In genomic region chr6:29987246-29987645, GRCm38 (mm10) we compare ENCODE assay signal across 28 mouse cellular contexts.
DNase-seq lines count a peak whose midpoint lies in the region; ATAC-seq and TF ChIP-seq lines count a peak whose summit lies in the region.
"Had no signal": no experiment of that assay in that cellular context is flagged by ENCODE, and none has a peak within 500 bp of the region (broad histone marks: within the 10 kb centered on the region; RNA-seq: fewer than 3 reads in every experiment).

No protein-coding gene starts in this region.

- no peaks in the 10 kb centered on the region for H3K9me3 ChIP-seq in intestine, embryonic 16.5 days (ENCODE audit: control insufficient read depth, low read length)
- H3K9me3 ChIP-seq: embryonic facial prominence, embryonic 12.5 days; heart, embryonic 15.5 days; hindbrain, embryonic 15.5 days; midbrain, embryonic 10.5 days had no signal

- H3K4me2 ChIP-seq in intestine, embryonic 16.5 days (ENCODE audit: low read depth, low read length) = no peak overlapping the region
- H3K4me2 ChIP-seq: embryonic facial prominence, embryonic 12.5 days; heart, embryonic 15.5 days; hindbrain, embryonic 15.5 days; limb, embryonic 13.5 days; lung, embryonic 14.5 days had no signal

- WGBS in intestine, embryonic 16.5 days = 59% methylated on average over 3 of the region's 3 CpGs

- peak overlapping the region; percentile 68 for H3K4me3 ChIP-seq in testis, adult 2 months (ENCODE audit: control insufficient read depth, low read depth, low read length)
- H3K4me3 ChIP-seq in intestine, embryonic 16.5 days (ENCODE audit: low read length) = no peak overlapping the region
- H3K4me3 ChIP-seq: embryonic facial prominence, embryonic 12.5 days; erythroblast, embryonic 14.5 days; heart, adult 2 months; heart, embryonic 15.5 days; hindbrain, embryonic 15.5 days; limb, embryonic 13.5 days; midbrain, embryonic 10.5 days had no signal

- TF ChIP-seq POLR2A in testis, adult 2 months (IDR thresholded peaks at IDR 0.05; ENCODE audit: control insufficient read depth, low read depth, low read length) = no peak

- peak; percentile 32 for DNase-seq in CD4-positive, CD25-positive, alpha-beta regulatory T cell, adult 2 months (ENCODE audit: low read depth, low spot score)
- no peak for DNase-seq in testis, postnatal 10 days (ENCODE audit: low spot score)
- peak; percentile 54 for DNase-seq in R1 (ENCODE audit: low read depth, low spot score)
- DNase-seq in lung, postnatal 25 days (ENCODE audit: low spot score) = peak; percentile 48
- no peak for DNase-seq in c-Kit-positive CD71-positive TER-119-positive erythroid progenitor cells, embryonic 14.5 days (ENCODE audit: low spot score)
- DNase-seq: adrenal gland, postnatal 14 days; cerebellum, adult 11 months; cerebellum, postnatal 10 days; gastrocnemius, postnatal 25 days; heart, adult 2 months; heart, postnatal 4 days; kidney, adult 11 months; layer of hippocampus, postnatal 36 days; lung, embryonic 14.5 days; right cerebral cortex, adult 18-20 months had no signal

- no peaks in the 10 kb centered on the region for H3K36me3 ChIP-seq in testis, adult 2 months (ENCODE audit: control insufficient read depth, insufficient read depth, low read length)
- no peaks in the 10 kb centered on the region for H3K36me3 ChIP-seq in intestine, embryonic 16.5 days (ENCODE audit: control insufficient read depth, insufficient read depth, low read length)
- H3K36me3 ChIP-seq: embryonic facial prominence, embryonic 12.5 days; heart, embryonic 15.5 days; hindbrain, embryonic 15.5 days; limb, embryonic 13.5 days; midbrain, embryonic 10.5 days had no signal

- no peak for TF ChIP-seq CTCF in testis, adult 2 months (IDR thresholded peaks at IDR 0.05; ENCODE audit: control insufficient read depth, insufficient read depth, insufficient replicate concordance, low read depth, low read length)

- H3K9ac ChIP-seq in intestine, embryonic 16.5 days (ENCODE audit: low read depth, low read length) = no peak overlapping the region
- H3K9ac ChIP-seq: embryonic facial prominence, embryonic 12.5 days; heart, embryonic 15.5 days; hindbrain, embryonic 15.5 days; limb, embryonic 13.5 days; lung, embryonic 14.5 days had no signal

- ATAC-seq in CD4-positive, CD25-positive, alpha-beta regulatory T cell, adult 4 months = no peak
- ATAC-seq in intestine, embryonic 16.5 days = no peak
- ATAC-seq: activated CD4-positive, CD25-positive, alpha-beta regulatory T cell, adult 4 months; forebrain, embryonic 14.5 days; Patski had no signal

- H3K27ac ChIP-seq in testis, adult 2 months (ENCODE audit: control insufficient read depth, insufficient read depth, low read depth, low read length) = no peak overlapping the region
- no peak overlapping the region for H3K27ac ChIP-seq in intestine, embryonic 16.5 days (ENCODE audit: low read length)
- H3K27ac ChIP-seq: embryonic facial prominence, embryonic 12.5 days; heart, adult 2 months; heart, embryonic 15.5 days; hindbrain, embryonic 15.5 days; kidney, postnatal 0 days; limb, embryonic 13.5 days; midbrain, embryonic 10.5 days had no signal

- no peaks in the 10 kb centered on the region for H3K27me3 ChIP-seq in testis, adult 2 months (ENCODE audit: control insufficient read depth, insufficient read depth, low read length)
- no peaks in the 10 kb centered on the region for H3K27me3 ChIP-seq in intestine, embryonic 16.5 days (replicated peaks; ENCODE audit: control insufficient read depth, insufficient read depth, low read length)
- H3K27me3 ChIP-seq: heart, embryonic 15.5 days; Patski had no signal

- peaks cover 2% of the 10 kb centered on the region; the same call in 1 of the 2 replicates for H3K4me1 ChIP-seq in testis, adult 2 months (ENCODE audit: control insufficient read depth, insufficient read depth, low read length)
- peaks cover 4% of the 10 kb centered on the region for H3K4me1 ChIP-seq in intestine, embryonic 16.5 days (ENCODE audit: control insufficient read depth, insufficient read depth, low read length)

Comparison
In these comparisons a context has a peak if more than half of its experiments do, and no peak if none do; other contexts are left out.
1. DNase-seq: peak in CD4-positive, CD25-positive, alpha-beta regulatory T cell, adult 2 months (single experiment), R1 (single experiment) and lung, postnatal 25 days (single experiment); none in testis, postnatal 10 days (single experiment) and c-Kit-positive CD71-positive TER-119-positive erythroid progenitor cells, embryonic 14.5 days (single experiment).